Mouse (Mus musculus) neutrophil, adult 65 days (primary cell): ENCODE data around the gene Hoxb1. TPM values are rescaled to one million over a fixed set of nuclear protein-coding genes. Genes with fewer than 3 reads are reported as not detected.

Experiments used
- total RNA-seq: library from RNA; stranded (reverse); gene quantifications from 2 replicates; pipeline ENCODE4 v1.2.4, GENCODE M21; 2023

Hoxb1 gene
- 0.51 and 0.75 TPM in 2 replicates for total RNA-seq

GRCm38 (mm10) chr11:96365441-96366091 is at the start of gene Hoxb1:
Hoxb1 (plus strand) TSS chr11:96365752.

GRCm38 (mm10) chr11:96317608-96318367 is 47.8 kb upstream of the Hoxb1 start, which contains the start of gene Hoxb4:
Hoxb4 (plus strand) TSS chr11:96318267.

GRCm38 (mm10) chr11:96323154-96323553 is 42.4 kb upstream of the Hoxb1 start, which contains the start of gene Hoxb3:
Hoxb3 (plus strand) TSS chr11:96323326.

GRCm38 (mm10) chr11:96350341-96350624 is 15.3 kb upstream of the Hoxb1 start, which contains the start of gene Hoxb2:
Hoxb2 (plus strand) TSS chr11:96350525.

Other genes starting within 250 kb of the Hoxb1 start
- gene Ttll6, start 232.0 kb upstream of the Hoxb1 start, total RNA-seq = not detected in 2 replicates
- gene Hoxb13, start 171.4 kb upstream of the Hoxb1 start, total RNA-seq = not detected in 2 replicates
- not detected in 2 replicates for gene Hoxb9, start 94.3 kb upstream of the Hoxb1 start, total RNA-seq
- gene Hoxb8, start 83.8 kb upstream of the Hoxb1 start, total RNA-seq = not detected in 2 replicates
- not detected in 2 replicates for gene Hoxb7, start 79.1 kb upstream of the Hoxb1 start, total RNA-seq
- gene Hoxb6, start 73.3 kb upstream of the Hoxb1 start, total RNA-seq = not detected in 2 replicates
- not detected in 2 replicates for gene Hoxb5, start 62.4 kb upstream of the Hoxb1 start, total RNA-seq
- gene Hoxb4, start 47.5 kb upstream of the Hoxb1 start, total RNA-seq = 2.0 and 2.7 TPM in 2 replicates
- 0.51 and 0.98 TPM in 2 replicates for gene Hoxb3, start 42.4 kb upstream of the Hoxb1 start, total RNA-seq
- gene Hoxb2, start 15.2 kb upstream of the Hoxb1 start, total RNA-seq = not detected in 2 replicates
- 0.20 TPM in 1 of 2 replicates, not detected in the other for gene Skap1, start 98.8 kb downstream of the Hoxb1 start, total RNA-seq